8 mouse cellular contexts compared by ENCODE assay signal in the genomic region with DNA sequence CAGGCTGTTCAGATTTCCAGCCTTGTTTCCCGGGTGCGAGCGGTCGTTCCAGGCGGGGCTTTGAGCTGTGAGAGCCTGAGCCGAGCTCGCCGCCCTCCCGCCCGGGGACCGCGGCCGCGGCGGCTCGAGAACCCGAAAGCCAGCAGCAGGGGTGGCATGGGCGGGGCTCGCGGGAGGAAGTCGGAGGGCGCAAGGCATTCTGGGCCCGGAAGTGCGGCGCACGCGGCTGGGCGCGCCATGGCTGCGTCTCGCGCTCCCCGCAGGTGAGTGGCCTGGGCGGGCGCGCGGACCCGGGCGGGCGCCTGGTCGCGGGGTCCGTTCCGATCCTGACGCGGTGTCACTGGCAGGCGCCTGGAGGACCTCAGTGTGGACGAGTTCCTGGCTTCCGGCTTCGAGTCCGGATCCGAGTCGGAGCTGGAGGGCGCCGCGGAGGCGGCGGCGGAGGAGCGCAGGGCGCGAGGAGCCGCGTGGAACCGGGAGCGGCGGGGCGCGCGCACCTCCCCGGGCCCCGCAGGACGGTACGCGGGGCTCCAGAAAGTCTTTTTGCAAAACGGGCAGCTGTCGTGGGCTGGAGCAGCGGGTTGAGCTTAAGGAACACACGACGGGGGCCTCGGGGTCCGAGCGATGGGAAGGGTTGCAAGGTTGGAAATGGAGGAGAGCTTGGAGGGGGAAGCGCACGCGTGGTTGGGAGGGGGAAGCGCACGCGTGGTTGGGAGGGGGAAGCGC. TPM values are rescaled to one million over a fixed set of nuclear protein-coding genes. Genes with fewer than 3 reads are reported as not detected.
A peak's percentile ranks its signal among the peaks of the same experiment; 100 is the strongest.
DNase-seq lines count a peak whose midpoint lies in the region; ATAC-seq lines count a peak whose summit lies in the region.

A gene (plus strand): TSS at position 203 of the 726 bp plus-strand sequence.

- ATAC-seq in intestine, embryonic 14.5 days (replicated peaks; ENCODE audit: low FRiP score, low TSS enrichment, low read depth) = peak; percentile 86

- H3K9ac ChIP-seq in intestine, embryonic 14.5 days (ENCODE audit: low read length) = peak within 1 kb of the TSS; percentile 77

- peak within 1 kb of the TSS; percentile 91 for H3K4me3 ChIP-seq in intestine, embryonic 14.5 days (ENCODE audit: low read depth, low read length)

- H3K4me2 ChIP-seq in intestine, embryonic 14.5 days (ENCODE audit: low read length) = peak within 1 kb of the TSS; percentile 60

- H3K4me1 ChIP-seq in intestine, embryonic 14.5 days (replicated peaks; ENCODE audit: control insufficient read depth, insufficient read depth, low read length) = 0 out of 2 replicates have a peak, but pooled peaks cover 3% of the 10 kb centered on the region

- peak; percentile 84 for DNase-seq in adipocyte (ENCODE audit: low spot score)
- peak; percentile 95 for DNase-seq in embryo, embryonic 10 days (ENCODE audit: low spot score)
- peak; percentile 89 for DNase-seq in gastrocnemius, postnatal 25 days
- peak; percentile 94 for DNase-seq in intestine, embryonic 14.5 days (ENCODE audit: low spot score)
- peak; percentile 86 to 91 for DNase-seq in left cerebral cortex, postnatal 14 days (ENCODE audit: low spot score in 2 of 2)
- peak; percentile 92 for DNase-seq in mesoderm, embryonic 11.5 days (ENCODE audit: low read depth, low spot score)
- peak; percentile 86 for DNase-seq in right cerebral cortex, postnatal 36 days (ENCODE audit: low spot score in 2 of 2)
- peak; percentile 93 for DNase-seq in yolk sac, embryonic 10.5 days (ENCODE audit: low spot score)

- no peaks in the 10 kb centered on the region for H3K27me3 ChIP-seq in intestine, embryonic 14.5 days (replicated peaks; ENCODE audit: control insufficient read depth, insufficient read depth, low read length)

- H3K27ac ChIP-seq in intestine, embryonic 14.5 days (ENCODE audit: low read depth) = peak within 1 kb of the TSS; percentile 95

- H3K36me3 ChIP-seq in intestine, embryonic 14.5 days (ENCODE audit: control insufficient read depth, insufficient read depth, low read length) = peaks cover 63% of the 10 kb centered on the region

- H3K9me3 ChIP-seq in intestine, embryonic 14.5 days (ENCODE audit: control insufficient read depth, low read length) = no peaks in the 10 kb centered on the region

- under 1% methylated on average over 88 of the region's 90 CpGs for WGBS in intestine, embryonic 14.5 days

- intact Hi-C loops in left cerebral cortex, postnatal 14 days (cut with DNase I) = loop anchor here (2.0 kb wide), 1 partner anchor 39 kb away; a partner anchor contains a TSS

RNA-seq across cellular contexts. Expression of the gene that starts here (rescaled TPM):
- total RNA-seq in gastrocnemius, postnatal 25 days (2021) = 10 to 100 TPM; 26.7 to 27.9 TPM
- 102 and 111 TPM in 2 replicates for polyA plus RNA-seq in intestine, embryonic 14.5 days (2014; fragmentation: Nextera tagmentation; extraction: Ambion mirVana)
- 10 to 100 TPM; 60.3 to 61.4 TPM for total RNA-seq in left cerebral cortex, postnatal 14 days (2021)

Comparison
In these comparisons a context has a peak if more than half of its experiments do, and no peak if none do; other contexts are left out.
1. Peak in every context shown above with its lines: DNase-seq, ATAC-seq, H3K4me3 ChIP-seq and H3K27ac ChIP-seq.